Mouse (Mus musculus): ENCODE measurements around the gene Ccn1. TPM values are rescaled to one million over a fixed set of nuclear protein-coding genes. Genes with fewer than 3 reads are reported as not detected.

Ccn1 gene
- polyA plus RNA-seq, 1 experiment = 6.1 TPM

GRCm38 (mm10) chr3:145632888-145633287 is 16.9 kb downstream of the Ccn1 start:
- no peaks in the 10 kb centered on the region for H3K27me3 ChIP-seq (ENCODE audit: control insufficient read depth, insufficient read depth, low read length)
- 34% methylated on average over 6 of the region's 6 CpGs for WGBS
- peaks cover 24% of the 10 kb centered on the region for H3K4me1 ChIP-seq (ENCODE audit: control insufficient read depth, insufficient read depth, insufficient read length, low read length)
- peak overlapping the region; percentile 88 for H3K27ac ChIP-seq (ENCODE audit: insufficient read depth, low read depth, low read length)
- H3K4me3 ChIP-seq (ENCODE audit: low read depth, low read length) = no peak overlapping the region
- TF ChIP-seq POLR2A (IDR thresholded peaks at IDR 0.05; ENCODE audit: low read depth, low read length) (no peak), CTCF (IDR thresholded peaks at IDR 0.05; ENCODE audit: extremely low read depth, insufficient read length, insufficient replicate concordance, low read depth, low read length) (no peak)
- H3K36me3 ChIP-seq (ENCODE audit: control insufficient read depth, insufficient read depth, low read length) = no peaks in the 10 kb centered on the region

- H3K27me3 ChIP-seq (ENCODE audit: control insufficient read depth, insufficient read depth, low read length) = no peaks in the 10 kb centered on the region
- peaks cover 15% of the 10 kb centered on the region for H3K4me1 ChIP-seq (ENCODE audit: control insufficient read depth, insufficient read depth, insufficient read length, low read length)
- no peaks in the 10 kb centered on the region for H3K36me3 ChIP-seq (ENCODE audit: control insufficient read depth, insufficient read depth, low read length)
- 47% methylated on average over 5 of the region's 5 CpGs for WGBS
- no peak overlapping the region for H3K27ac ChIP-seq (ENCODE audit: insufficient read depth, low read depth, low read length)
- no peak overlapping the region for H3K4me3 ChIP-seq (ENCODE audit: low read depth, low read length)
- no peak for TF ChIP-seq POLR2A (IDR thresholded peaks at IDR 0.05; ENCODE audit: low read depth, low read length)
- TF ChIP-seq CTCF (IDR thresholded peaks at IDR 0.05; ENCODE audit: extremely low read depth, insufficient read length, insufficient replicate concordance, low read depth, low read length) = no peak
Observed at GRCm38 (mm10) chr3:145628643-145629042, 21.1 kb downstream of the Ccn1 start.

GRCm38 (mm10) chr3:145627830-145628229 is 22.0 kb downstream of the Ccn1 start:
- no peak overlapping the region for H3K27ac ChIP-seq (ENCODE audit: insufficient read depth, low read depth, low read length)
- H3K36me3 ChIP-seq (ENCODE audit: control insufficient read depth, insufficient read depth, low read length) = no peaks in the 10 kb centered on the region
- H3K27me3 ChIP-seq (ENCODE audit: control insufficient read depth, insufficient read depth, low read length) = no peaks in the 10 kb centered on the region
- H3K4me1 ChIP-seq (ENCODE audit: control insufficient read depth, insufficient read depth, insufficient read length, low read length) = peaks cover 8% of the 10 kb centered on the region
- H3K4me3 ChIP-seq (ENCODE audit: low read depth, low read length) = no peak overlapping the region
- WGBS = 88% methylated on average over 3 of the region's 3 CpGs
- TF ChIP-seq CTCF (IDR thresholded peaks at IDR 0.05; ENCODE audit: extremely low read depth, insufficient read length, insufficient replicate concordance, low read depth, low read length) (peak; percentile 68; the same call in 1 of the 2 replicates), POLR2A (IDR thresholded peaks at IDR 0.05; ENCODE audit: low read depth, low read length) (no peak)

GRCm38 (mm10) chr3:145626063-145626462 is 23.7 kb downstream of the Ccn1 start:
- TF ChIP-seq CTCF (IDR thresholded peaks at IDR 0.05; ENCODE audit: extremely low read depth, insufficient read length, insufficient replicate concordance, low read depth, low read length) (no peak), POLR2A (IDR thresholded peaks at IDR 0.05; ENCODE audit: low read depth, low read length) (no peak)
- 98% methylated on average over 1 of the region's 1 CpGs for WGBS
- Histone ChIP-seq H3K36me3 (ENCODE audit: control insufficient read depth, insufficient read depth, low read length) (no peaks in the 10 kb centered on the region), H3K27me3 (ENCODE audit: control insufficient read depth, insufficient read depth, low read length) (no peaks in the 10 kb centered on the region), H3K4me3 (ENCODE audit: low read depth, low read length) (no peak overlapping the region), H3K27ac (ENCODE audit: insufficient read depth, low read depth, low read length) (no peak overlapping the region), H3K4me1 (ENCODE audit: control insufficient read depth, insufficient read depth, insufficient read length, low read length) (no peaks in the 10 kb centered on the region)

- Histone ChIP-seq H3K4me3 (ENCODE audit: low read depth, low read length) (no peak overlapping the region), H3K27ac (ENCODE audit: insufficient read depth, low read depth, low read length) (no peak overlapping the region), H3K27me3 (ENCODE audit: control insufficient read depth, insufficient read depth, low read length) (no peaks in the 10 kb centered on the region), H3K36me3 (ENCODE audit: control insufficient read depth, insufficient read depth, low read length) (no peaks in the 10 kb centered on the region), H3K4me1 (ENCODE audit: control insufficient read depth, insufficient read depth, insufficient read length, low read length) (no peaks in the 10 kb centered on the region)
- 85% methylated on average over 9 of the region's 9 CpGs for WGBS
- TF ChIP-seq POLR2A (IDR thresholded peaks at IDR 0.05; ENCODE audit: low read depth, low read length) (no peak), CTCF (IDR thresholded peaks at IDR 0.05; ENCODE audit: extremely low read depth, insufficient read length, insufficient replicate concordance, low read depth, low read length) (no peak)
Observed at GRCm38 (mm10) chr3:145625546-145625945, 24.2 kb downstream of the Ccn1 start.

- WGBS = 86% methylated on average over 4 of the region's 4 CpGs
- Histone ChIP-seq H3K36me3 (ENCODE audit: control insufficient read depth, insufficient read depth, low read length) (no peaks in the 10 kb centered on the region), H3K4me3 (ENCODE audit: low read depth, low read length) (no peak overlapping the region), H3K27me3 (ENCODE audit: control insufficient read depth, insufficient read depth, low read length) (no peaks in the 10 kb centered on the region), H3K27ac (ENCODE audit: insufficient read depth, low read depth, low read length) (no peak overlapping the region), H3K4me1 (ENCODE audit: control insufficient read depth, insufficient read depth, insufficient read length, low read length) (no peaks in the 10 kb centered on the region)
- no peak for TF ChIP-seq CTCF (IDR thresholded peaks at IDR 0.05; ENCODE audit: extremely low read depth, insufficient read length, insufficient replicate concordance, low read depth, low read length)
- no peak for TF ChIP-seq POLR2A (IDR thresholded peaks at IDR 0.05; ENCODE audit: low read depth, low read length)
Observed at GRCm38 (mm10) chr3:145624786-145625185, 25.0 kb downstream of the Ccn1 start.

GRCm38 (mm10) chr3:145623047-145623446 is 26.7 kb downstream of the Ccn1 start:
- TF ChIP-seq POLR2A (IDR thresholded peaks at IDR 0.05; ENCODE audit: low read depth, low read length) (no peak), CTCF (IDR thresholded peaks at IDR 0.05; ENCODE audit: extremely low read depth, insufficient read length, insufficient replicate concordance, low read depth, low read length) (no peak)

More at GRCm38 (mm10) chr3:145623047-145623446, 26.7 kb downstream of the Ccn1 start:
- H3K4me3 ChIP-seq (ENCODE audit: low read depth, low read length) = no peak overlapping the region
- H3K36me3 ChIP-seq (ENCODE audit: control insufficient read depth, insufficient read depth, low read length) = no peaks in the 10 kb centered on the region
- no peaks in the 10 kb centered on the region; the same call in 1 of the 2 replicates for H3K4me1 ChIP-seq (ENCODE audit: control insufficient read depth, insufficient read depth, insufficient read length, low read length)
- no peaks in the 10 kb centered on the region for H3K27me3 ChIP-seq (ENCODE audit: control insufficient read depth, insufficient read depth, low read length)
- WGBS = 84% methylated on average over 12 of the region's 12 CpGs
- H3K27ac ChIP-seq (ENCODE audit: insufficient read depth, low read depth, low read length) = no peak overlapping the region

Data from small intestine, adult 2 months (tissue).